Mouse (Mus musculus) testis, adult 2 months (tissue): ENCODE results near the gene Pdia2. TPM values are rescaled to one million over a fixed set of nuclear protein-coding genes. Genes with fewer than 3 reads are reported as not detected.
"Not testable (repeated sequence)": the region's sequence is repeated elsewhere in the genome, so short reads cannot be mapped to it uniquely, and the experiment has no call there.

ENCODE experiments used
- H3K27ac ChIP-seq: fragments of 200-500 bp; 2 replicates; pipeline ENCODE4 v1.5.1; 2012; ENCODE audit warnings: low read depth, low read length; ENCODE audit not compliant: control insufficient read depth, insufficient read depth
- H3K27me3 ChIP-seq: fragments of 200-500 bp; 2 replicates; pipeline ENCODE4 v1.6.1; 2012; ENCODE audit warnings: mild to moderate bottlenecking, low read length, moderate library complexity; ENCODE audit not compliant: control insufficient read depth, insufficient read depth
- H3K36me3 ChIP-seq: fragments of 200-500 bp; 2 replicates; pipeline ENCODE4 v1.6.1; 2012; ENCODE audit warnings: mild to moderate bottlenecking, low read length; ENCODE audit not compliant: control insufficient read depth, insufficient read depth
- H3K4me1 ChIP-seq: fragments of 200-500 bp; 2 replicates; pipeline ENCODE4 v1.6.1; 2012; ENCODE audit warnings: low read length; ENCODE audit not compliant: control insufficient read depth, insufficient read depth
- H3K4me3 ChIP-seq: fragments of 200-500 bp; 2 replicates; pipeline ENCODE4 v1.5.1; 2012; ENCODE audit warnings: low read depth, mild to moderate bottlenecking, low read length, moderate library complexity, mixed read lengths; ENCODE audit not compliant: control insufficient read depth
- CTCF ChIP-seq: fragments of 200-500 bp; IDR thresholded peaks from 2 replicates; pipeline ENCODE4 v1.5.1; 2012; ENCODE audit warnings: low read depth, mild to moderate bottlenecking, inconsistent platforms, low read length, moderate library complexity; ENCODE audit not compliant: control insufficient read depth, insufficient read depth, insufficient replicate concordance
- POLR2A ChIP-seq: fragments of 200-500 bp; IDR thresholded peaks from 2 replicates; pipeline ENCODE4 v1.6.1; 2012; ENCODE audit warnings: low read depth, mild to moderate bottlenecking, inconsistent platforms, low read length, moderate library complexity; ENCODE audit not compliant: control insufficient read depth
- polyA plus RNA-seq: library from polyadenylated mRNA; depleted of rRNA; stranded (reverse); fragments of >200 nt; gene quantifications from 2 replicates; pipeline ENCODE4 v1.2.3, GENCODE M21; 2012; rRNA removed

Gene Pdia2
- polyA plus RNA-seq, 1 experiment = not detected

DNA sequence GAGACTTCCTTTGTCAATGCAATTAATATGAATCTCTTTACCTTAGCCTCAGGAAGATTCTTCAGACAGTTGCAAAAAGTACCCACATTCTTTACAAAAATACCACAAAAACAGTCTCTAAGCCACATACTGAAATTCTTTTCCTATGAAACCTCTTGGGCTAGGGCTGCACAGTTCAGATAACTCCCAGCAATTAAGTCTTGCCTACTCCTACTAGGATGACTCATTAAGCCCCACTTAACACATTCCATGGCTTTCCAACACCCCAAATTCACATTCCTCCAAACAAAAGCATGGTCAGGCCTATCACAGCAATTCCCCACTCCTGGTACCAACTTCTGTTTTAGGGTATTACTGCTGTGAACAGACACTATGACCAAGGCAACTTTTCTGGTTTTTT is 20.3 kb downstream of the Pdia2 start:
- H3K4me3 ChIP-seq = no peak overlapping the region
- H3K27ac ChIP-seq = no peak overlapping the region
- peaks cover 3% of the 10 kb centered on the region for H3K36me3 ChIP-seq
- no peaks in the 10 kb centered on the region for H3K4me1 ChIP-seq
- H3K27me3 ChIP-seq = no peaks in the 10 kb centered on the region
- TF ChIP-seq POLR2A = no peak
- TF ChIP-seq CTCF = no peak

DNA sequence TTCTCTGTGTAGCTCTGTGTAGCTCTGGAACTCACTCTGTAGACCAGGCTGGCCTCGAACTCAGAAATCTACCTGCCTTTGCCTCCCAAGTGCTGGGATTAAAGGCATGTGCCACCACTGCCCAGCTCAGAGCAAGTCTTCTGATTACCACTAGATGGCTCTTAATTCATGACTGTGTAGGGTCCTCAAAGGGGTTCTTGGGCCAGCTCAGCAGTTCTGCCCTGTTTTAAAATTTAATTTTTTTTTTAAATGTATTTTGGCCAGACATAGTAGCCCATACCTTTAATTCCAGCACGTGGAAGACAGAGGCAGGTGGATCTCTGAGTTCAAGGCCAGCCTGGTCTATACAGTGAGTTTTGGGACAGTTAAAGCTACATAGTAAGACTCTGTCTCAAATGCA is 23.6 kb downstream of the Pdia2 start:
- not testable (repeated sequence) for H3K36me3 ChIP-seq

DNA sequence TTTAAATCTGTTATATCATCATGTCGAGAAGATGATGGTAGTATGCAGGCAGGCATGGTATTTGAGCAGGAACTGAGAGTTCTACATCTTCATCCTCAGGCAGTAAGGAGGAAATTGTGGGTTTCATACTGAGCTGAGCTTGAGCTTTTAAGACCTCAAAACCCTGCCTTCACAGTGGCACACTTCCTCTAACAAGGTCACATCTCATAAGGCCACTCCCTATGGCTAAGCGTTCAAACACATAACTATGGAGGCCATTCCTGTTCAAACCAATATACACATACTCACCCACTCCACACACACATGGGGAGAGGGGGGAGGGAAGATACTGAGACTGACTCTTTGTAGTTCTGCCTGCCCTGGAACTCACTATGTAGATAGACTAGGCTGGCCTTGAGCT is 30.8 kb downstream of the Pdia2 start:
- no peak overlapping the region for H3K27ac ChIP-seq
- no peak overlapping the region for H3K4me3 ChIP-seq
- TF ChIP-seq POLR2A (no peak), CTCF (no peak)
- H3K27me3 ChIP-seq = no peaks in the 10 kb centered on the region
- H3K36me3 ChIP-seq = no peaks in the 10 kb centered on the region
- H3K4me1 ChIP-seq = no peaks in the 10 kb centered on the region

More for the DNA sequence above, 23.6 kb downstream of the Pdia2 start:
- not testable (repeated sequence) for H3K4me1 ChIP-seq, H3K27ac ChIP-seq, H3K27me3 ChIP-seq, H3K4me3 ChIP-seq

DNA sequence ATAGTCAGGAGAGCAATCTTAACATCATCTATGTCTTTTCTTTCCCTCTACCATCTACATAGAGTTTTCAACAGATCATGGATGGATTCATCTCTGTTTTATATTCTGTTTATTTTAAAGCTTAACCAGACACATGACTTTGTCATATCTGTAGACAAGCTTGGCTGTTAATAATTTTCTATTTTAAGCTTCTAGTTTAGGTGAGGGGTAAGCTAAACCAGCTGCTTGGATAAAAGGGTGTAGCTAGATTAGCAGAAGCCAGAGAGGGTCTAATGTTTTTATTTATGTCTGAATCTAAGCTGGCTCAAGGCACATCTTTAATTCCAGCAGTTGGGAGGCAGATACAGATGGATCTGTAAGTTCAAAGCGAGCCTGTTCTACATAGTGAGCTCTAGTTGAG is 36.2 kb downstream of the Pdia2 start:
- Histone ChIP-seq H3K27ac (no peak overlapping the region), H3K27me3 (no peaks in the 10 kb centered on the region), H3K4me3 (no peak overlapping the region), H3K36me3 (no peaks in the 10 kb centered on the region), H3K4me1 (no peaks in the 10 kb centered on the region)
- TF ChIP-seq CTCF = no peak
- no peak for TF ChIP-seq POLR2A

DNA sequence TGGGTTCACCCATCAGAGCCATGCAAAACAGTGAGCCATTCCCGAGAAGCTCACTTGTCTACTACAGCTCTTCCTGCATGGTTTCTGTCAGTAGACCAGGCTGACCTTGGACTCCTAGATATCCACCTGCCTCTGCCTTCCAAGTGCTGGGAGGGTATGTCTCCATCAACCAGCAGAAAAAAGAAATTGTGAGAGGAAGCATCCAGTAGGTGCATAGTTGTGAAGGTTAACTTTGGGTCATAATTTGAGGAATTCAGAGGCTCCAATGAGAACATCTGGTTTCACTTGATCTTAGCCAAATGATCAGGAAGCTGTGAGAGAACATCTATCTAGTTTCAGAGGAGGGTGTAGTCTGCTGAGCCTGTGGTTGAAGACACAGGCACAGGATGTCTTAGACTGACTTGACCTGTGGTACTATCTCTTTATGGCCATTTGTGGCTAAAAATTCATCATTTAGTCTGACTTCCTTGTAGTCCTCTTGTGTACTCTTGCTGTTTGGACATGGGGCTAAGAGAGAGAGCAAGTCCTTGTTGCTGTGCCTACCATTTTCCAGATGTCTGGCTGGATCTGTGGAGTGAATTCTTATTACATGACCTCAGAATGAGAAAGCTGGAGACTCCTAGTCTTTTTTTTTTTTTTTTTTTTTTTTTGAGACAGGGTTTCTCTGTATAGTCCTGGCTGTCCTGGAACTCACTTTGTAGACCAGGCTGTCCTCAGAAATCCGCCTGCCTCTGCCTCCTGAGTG is 46.8 kb downstream of the Pdia2 start:
- no peaks in the 10 kb centered on the region for H3K36me3 ChIP-seq

DNA sequence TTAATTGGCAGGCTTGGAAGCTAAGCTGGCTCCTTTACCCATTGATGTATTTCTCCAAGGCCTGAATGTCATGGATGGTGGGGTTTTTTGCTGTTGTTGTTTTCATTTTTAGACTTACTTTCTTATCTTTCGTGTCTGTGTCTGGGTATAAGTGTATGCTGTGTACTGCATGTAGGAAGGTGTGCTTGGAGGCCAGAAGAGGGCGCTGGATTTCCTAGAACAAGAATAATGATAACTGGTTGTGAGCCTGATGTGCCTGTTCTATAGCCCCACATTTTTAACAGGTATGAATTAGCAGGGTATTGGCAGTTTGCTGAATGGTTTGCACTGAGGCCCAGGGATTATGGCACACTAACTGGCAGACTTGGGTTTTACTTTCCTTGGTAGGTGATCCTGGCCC is 49.8 kb downstream of the Pdia2 start:
- Histone ChIP-seq H3K4me1 (no peaks in the 10 kb centered on the region), H3K4me3 (no peak overlapping the region), H3K27ac (no peak overlapping the region), H3K27me3 (no peaks in the 10 kb centered on the region), H3K36me3 (no peaks in the 10 kb centered on the region)
- no peak for TF ChIP-seq POLR2A
- TF ChIP-seq CTCF = no peak

More for the DNA sequence above, 46.8 kb downstream of the Pdia2 start:
- H3K27ac ChIP-seq = no peak overlapping the region
- H3K27me3 ChIP-seq = no peaks in the 10 kb centered on the region
- H3K4me3 ChIP-seq = no peak overlapping the region
- H3K4me1 ChIP-seq = no peaks in the 10 kb centered on the region
- TF ChIP-seq POLR2A = no peak
- no peak for TF ChIP-seq CTCF

Other genes starting within 250 kb of the Pdia2 start
- gene A930017K11Rik, start 246.5 kb downstream of the Pdia2 start, polyA plus RNA-seq = 0.10 and 0.20 TPM in 2 replicates
- gene Capn15, start 213.3 kb downstream of the Pdia2 start, polyA plus RNA-seq = 20.1 and 22.1 TPM in 2 replicates
- gene Rab11fip3, start 129.5 kb downstream of the Pdia2 start, polyA plus RNA-seq = 35.2 and 37.5 TPM in 2 replicates
- 9.8 and 12.0 TPM in 2 replicates for gene Decr2, start 108.8 kb downstream of the Pdia2 start, polyA plus RNA-seq
- gene Nme4, start 103.5 kb downstream of the Pdia2 start, polyA plus RNA-seq = 5.3 and 5.4 TPM in 2 replicates
- 361 and 374 TPM in 2 replicates for gene Tmem8, start 85.8 kb downstream of the Pdia2 start, polyA plus RNA-seq
- gene Mrpl28, start 75.6 kb downstream of the Pdia2 start, polyA plus RNA-seq = 30.4 and 36.5 TPM in 2 replicates
- 14.4 and 15.0 TPM in 2 replicates for gene Axin1, start 60.4 kb downstream of the Pdia2 start, polyA plus RNA-seq
- 12.9 and 16.0 TPM in 2 replicates for gene Rgs11, start 3.9 kb upstream of the Pdia2 start, polyA plus RNA-seq
- gene Arhgdig, start 8.7 kb upstream of the Pdia2 start, polyA plus RNA-seq = 5.0 and 6.4 TPM in 2 replicates
- 73.8 and 74.9 TPM in 2 replicates for gene Fam234a, start 45.2 kb upstream of the Pdia2 start, polyA plus RNA-seq
- 15.0 and 16.3 TPM in 2 replicates for gene Luc7l, start 53.8 kb upstream of the Pdia2 start, polyA plus RNA-seq
- 0.54 and 0.58 TPM in 2 replicates for gene Neurl1b, start 215.7 kb upstream of the Pdia2 start, polyA plus RNA-seq